Mouse (Mus musculus): ENCODE data around the gene Lonp1. TPM values are rescaled to one million over a fixed set of nuclear protein-coding genes. Genes with fewer than 3 reads are reported as not detected.

Gene Lonp1
- total RNA-seq (2023) = 58.1 to 63.6 TPM (median 61.4 TPM) in 4 replicates

DNA sequence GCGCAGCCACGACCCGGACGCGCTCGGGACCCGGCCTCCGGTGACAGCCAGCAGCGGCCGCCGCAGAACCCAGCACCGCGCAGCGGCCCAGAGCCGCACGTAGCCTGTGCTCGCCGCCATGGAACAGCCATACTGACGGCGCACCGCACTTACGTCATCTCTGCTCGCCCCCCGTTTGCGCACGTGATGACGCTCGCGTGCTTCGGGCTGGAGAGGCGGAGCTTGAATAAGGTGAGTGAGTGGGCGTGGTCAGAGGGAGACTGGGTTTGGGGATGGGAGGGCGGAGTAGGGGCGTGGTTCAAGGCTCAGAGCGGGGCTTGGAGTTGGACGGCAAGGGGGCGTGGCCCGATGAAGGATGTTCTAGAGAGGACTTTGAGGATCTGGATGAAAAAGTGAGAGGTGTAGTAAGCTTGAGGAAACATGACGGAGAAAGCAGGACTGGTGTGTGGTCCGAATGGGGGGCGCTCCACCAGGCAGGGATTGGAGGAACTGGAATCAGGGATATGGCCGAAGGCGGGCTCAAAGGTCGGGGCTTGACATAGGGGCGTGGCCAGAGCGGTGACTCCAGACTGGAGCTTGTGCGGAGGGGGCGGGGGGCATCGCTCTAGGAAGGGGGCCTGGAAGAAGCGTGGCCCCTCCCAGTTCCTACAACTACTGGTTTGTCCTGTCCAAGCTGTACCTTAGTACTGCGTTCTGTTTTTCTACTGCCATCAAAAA lies at the start of gene Lonp1:
Gene Lonp1 (minus strand): TSS at position 134 of the 717 bp plus-strand sequence.

DNA sequence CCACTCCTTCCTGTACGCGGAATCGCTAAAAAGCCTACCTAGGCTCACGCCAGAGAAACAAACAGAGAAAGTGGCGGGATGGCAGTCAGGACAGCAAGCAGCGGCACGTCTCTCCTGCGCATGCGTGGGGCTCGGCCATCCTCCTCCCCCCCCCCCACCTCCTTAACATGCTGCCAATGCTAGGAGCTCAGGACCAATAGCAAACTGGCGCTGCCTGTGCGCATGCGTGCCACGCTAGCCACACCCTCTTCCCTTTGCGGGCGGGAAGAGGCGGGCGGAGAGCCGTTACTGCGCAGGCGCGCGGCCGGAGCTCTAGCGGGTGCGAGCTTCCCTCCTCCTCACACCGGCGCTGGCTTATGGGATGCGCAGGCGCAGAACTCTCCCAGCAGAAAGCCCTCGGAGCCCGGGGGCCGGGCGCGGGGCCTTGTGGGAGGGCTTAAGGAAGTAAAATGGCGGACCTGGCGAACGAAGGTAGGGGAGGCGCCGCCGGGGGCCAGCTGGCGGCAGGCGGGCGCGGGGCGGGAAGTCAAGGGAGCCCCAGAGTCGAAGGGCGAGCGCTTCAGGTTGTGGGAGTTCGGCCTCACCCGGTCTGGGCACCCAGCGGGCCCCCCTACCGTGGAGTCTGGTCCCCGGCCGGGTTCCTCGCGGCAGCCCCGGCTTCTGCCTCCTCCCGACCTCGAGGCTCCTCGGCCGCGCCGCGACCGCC lies 46.4 kb upstream of the Lonp1 start, which contains the start of gene Ranbp3:
Gene Ranbp3 (plus strand): TSS at position 354 of the 706 bp plus-strand sequence.

DNA sequence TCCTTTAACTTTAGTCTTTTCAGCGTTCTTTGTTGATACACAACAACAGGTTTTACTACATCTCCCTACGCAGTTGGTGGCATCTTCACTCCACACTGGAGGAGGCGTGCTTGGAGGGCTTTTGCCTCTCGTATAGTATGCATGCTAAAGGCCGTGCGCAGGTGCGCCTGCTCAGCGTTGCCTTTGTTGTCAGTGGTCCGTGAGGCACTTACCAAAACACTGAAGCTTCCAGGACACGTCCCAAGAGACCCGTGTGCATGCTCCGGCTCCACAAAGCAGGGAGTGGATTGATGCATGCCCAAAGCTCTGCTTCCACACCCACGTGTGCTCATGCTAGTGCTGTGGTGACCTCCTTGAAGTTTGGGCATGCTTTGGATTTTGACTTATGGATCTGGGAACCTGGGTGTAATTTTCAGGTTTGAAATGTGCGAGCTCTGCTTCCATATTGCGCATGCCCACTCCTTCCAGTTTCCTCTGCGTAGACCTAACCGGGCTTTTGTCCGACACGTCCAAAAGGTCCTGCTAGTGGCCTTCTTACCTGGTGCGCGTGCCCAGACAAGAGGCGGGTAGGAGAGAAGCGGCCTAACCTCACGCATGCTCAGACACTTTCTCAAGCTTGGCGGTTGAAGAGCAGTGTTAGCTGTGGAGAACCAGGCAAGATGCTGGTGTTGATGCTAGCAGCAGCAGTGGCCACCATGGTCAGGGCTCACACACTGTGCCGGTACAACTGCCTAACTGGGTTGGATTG lies 1.0 kb upstream of the Lonp1 start, which contains the start of gene Catsperd:
Gene Catsperd (plus strand): TSS at position 614 of the 748 bp plus-strand sequence.

DNA sequence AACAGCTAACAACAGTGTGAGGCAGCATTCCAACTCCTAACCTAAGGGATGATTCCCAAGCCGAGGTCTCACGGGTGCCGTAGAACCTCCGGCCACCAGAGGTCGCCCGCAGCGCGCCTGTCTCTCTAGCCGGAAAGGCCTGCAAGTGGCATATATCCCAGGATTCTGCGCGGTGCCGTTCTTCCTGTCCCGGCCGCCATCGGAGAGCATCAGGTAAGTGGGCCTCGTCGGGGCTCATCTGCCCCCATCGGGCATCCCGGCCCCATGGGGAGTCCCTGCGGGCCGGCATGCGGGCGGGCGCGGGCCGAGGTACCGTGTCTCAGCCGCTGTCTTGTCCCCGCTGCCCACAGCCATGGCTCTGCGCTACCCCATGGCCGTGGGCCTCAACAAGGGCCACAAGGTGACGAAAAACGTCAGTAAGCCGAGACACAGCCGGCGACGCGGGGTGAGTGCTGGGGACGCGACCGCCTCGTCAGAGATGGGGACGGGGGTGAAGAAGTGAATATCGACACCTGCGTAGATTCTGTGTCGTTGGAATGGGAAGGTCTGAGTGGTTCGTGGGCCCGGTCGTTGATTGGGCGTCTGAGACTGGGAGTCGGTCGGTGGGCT lies 13.3 kb downstream of the Lonp1 start, which contains the start of gene Rpl36:
Gene Rpl36 (plus strand): TSS at position 181 of the 609 bp plus-strand sequence.

DNA sequence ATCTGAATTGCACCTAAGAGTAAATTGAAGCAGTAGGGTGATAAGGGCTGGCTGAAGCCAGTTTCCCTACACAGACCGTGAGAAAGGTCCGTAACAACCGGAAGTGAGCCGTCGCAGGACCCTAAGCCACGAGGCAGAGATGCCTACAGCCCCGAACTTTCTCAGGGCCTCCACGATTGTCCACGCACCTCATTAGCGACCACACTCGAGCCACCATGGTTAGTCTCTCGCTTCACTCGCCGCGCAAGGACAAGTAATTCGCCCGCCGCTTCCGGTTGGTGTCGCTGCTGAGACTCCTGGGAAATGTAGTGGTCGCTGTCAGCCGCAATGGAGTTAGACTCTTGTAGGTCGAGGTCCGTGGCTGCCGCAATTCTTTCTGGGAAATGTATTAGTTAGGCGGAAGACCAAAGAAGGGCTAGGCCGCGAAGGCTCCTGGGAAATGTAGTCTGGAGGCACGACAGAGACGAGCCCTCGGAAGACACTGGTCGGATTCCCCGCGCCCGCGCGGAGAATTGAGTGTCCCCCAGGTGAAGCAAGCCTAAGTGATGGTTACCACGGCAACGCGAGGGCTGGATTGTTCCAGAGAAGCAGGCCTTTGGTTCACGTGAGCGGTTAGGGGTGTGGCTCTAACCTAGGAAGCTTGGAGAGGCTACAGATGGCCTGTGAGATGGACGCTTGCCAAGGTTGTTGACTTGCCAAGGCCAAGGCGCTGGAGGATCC lies 17.1 kb downstream of the Lonp1 start, which contains the start of gene 2410015M20Rik:
Gene 2410015M20Rik (minus strand): TSS at position 320 of the 720 bp plus-strand sequence.

DNA sequence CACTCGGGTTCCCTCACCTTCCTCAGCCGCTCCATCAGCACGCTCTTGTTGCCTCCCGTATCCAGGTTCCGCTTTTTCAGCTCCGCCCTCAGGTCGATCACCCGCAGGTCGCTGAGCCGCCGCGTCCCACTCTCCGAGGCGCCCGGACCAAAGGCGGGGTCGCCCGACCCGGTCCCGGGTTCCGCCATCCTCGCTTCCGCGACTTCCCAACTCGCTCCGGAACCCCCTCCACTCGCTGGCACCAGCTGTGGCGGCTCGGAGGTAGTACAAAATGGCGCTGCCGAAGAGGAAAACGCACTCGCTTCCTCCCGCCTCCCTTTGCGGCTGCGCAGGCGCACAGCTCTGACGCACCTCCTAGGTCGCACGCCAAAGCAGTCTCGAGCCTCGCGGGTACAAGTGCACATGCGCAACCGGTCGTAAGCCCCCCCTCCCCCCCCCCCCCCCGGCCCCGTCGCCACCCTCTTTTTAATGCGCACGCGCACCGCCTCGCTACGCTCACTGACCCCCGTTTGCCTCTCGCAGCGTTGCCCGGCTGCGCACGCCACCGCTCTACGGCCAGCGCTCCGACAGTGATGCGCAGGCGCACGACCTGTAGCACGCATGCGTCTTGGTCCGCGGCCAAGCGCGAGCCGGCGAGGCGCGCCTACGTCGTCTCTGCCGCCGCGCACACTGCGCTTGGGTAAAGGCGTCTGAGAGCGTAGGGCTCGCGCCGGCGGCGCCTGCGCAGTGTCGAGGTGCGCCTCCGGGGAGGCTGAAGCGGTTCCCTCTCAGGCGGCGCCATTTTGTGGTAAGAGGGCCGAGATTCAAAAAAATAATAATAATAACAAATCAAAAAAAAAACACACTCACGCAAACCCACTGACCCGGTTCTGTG lies 42.2 kb downstream of the Lonp1 start, which contains the start of the genes Safb2 and Safb:
Gene Safb2 (minus strand): TSS at position 329 of the 874 bp plus-strand sequence.
Gene Safb (plus strand): TSS at position 569 of the 874 bp plus-strand sequence.

Other genes with a start within 250 kb of the Lonp1 start
- 16.3 to 21.7 TPM (median 19.0 TPM) in 4 replicates for gene Ptprs, start 150.4 kb downstream of the Lonp1 start, total RNA-seq (2023)
- not detected in 4 replicates for gene Znrf4, start 114.5 kb downstream of the Lonp1 start, total RNA-seq (2023)
- 10.2 to 15.3 TPM (median 11.5 TPM) in 4 replicates for gene Gm20219, start 72.5 kb downstream of the Lonp1 start, total RNA-seq (2023)
- gene Safb2, start 42.3 kb downstream of the Lonp1 start, total RNA-seq (2023) = 580 to 621 TPM (median 606 TPM) in 4 replicates
- gene Safb, start 42.1 kb downstream of the Lonp1 start, total RNA-seq (2023) = 300 to 341 TPM (median 315 TPM) in 4 replicates
- 82.1 to 105 TPM (median 84.1 TPM) in 4 replicates for gene 2410015M20Rik, start 17.1 kb downstream of the Lonp1 start, total RNA-seq (2023)
- gene Rpl36, start 13.5 kb downstream of the Lonp1 start, total RNA-seq (2023) = 1,445 to 1,606 TPM (median 1,506 TPM) in 4 replicates
- gene Catsperd, start 1.3 kb upstream of the Lonp1 start, total RNA-seq (2023) = not detected in 4 replicates
- 98.8 to 117 TPM (median 102 TPM) in 4 replicates for gene Ranbp3, start 46.4 kb upstream of the Lonp1 start, total RNA-seq (2023)
- 41.0 to 65.0 TPM (median 54.5 TPM) in 4 replicates for gene Ndufa11, start 90.9 kb upstream of the Lonp1 start, total RNA-seq (2023)
- 12.0 to 16.4 TPM (median 13.5 TPM) in 4 replicates for gene Vmac, start 91.1 kb upstream of the Lonp1 start, total RNA-seq (2023)
- gene Nrtn, start 130.6 kb upstream of the Lonp1 start, total RNA-seq (2023) = not detected in 4 replicates
- gene Dus3l, start 137.9 kb upstream of the Lonp1 start, total RNA-seq (2023) = 73.7 to 85.2 TPM (median 78.0 TPM) in 4 replicates
- 1.0 to 1.9 TPM (median 1.1 TPM) in 4 replicates for gene Prr22, start 143.4 kb upstream of the Lonp1 start, total RNA-seq (2023)
- gene Rfx2, start 204.1 kb upstream of the Lonp1 start, total RNA-seq (2023) = 10.1 to 14.5 TPM (median 11.7 TPM) in 4 replicates
- gene Acsbg2, start 247.6 kb upstream of the Lonp1 start, total RNA-seq (2023) = not detected in 4 replicates
- gene 1700061G19Rik, start 248.6 kb upstream of the Lonp1 start, total RNA-seq (2023) = 0.20 TPM in 1 of 4 replicates, not detected in the others

All from B cell, adult 62 days (primary cell).